Mouse (Mus musculus): Measurements from ENCODE around the gene Adamts17. TPM values are rescaled to one million over a fixed set of nuclear protein-coding genes. Genes with fewer than 3 reads are reported as not detected.

The Adamts17 gene
- total and polyA plus RNA-seq, 2 experiments from 2014 or later, result 2.9 to 9.0 TPM

DNA sequence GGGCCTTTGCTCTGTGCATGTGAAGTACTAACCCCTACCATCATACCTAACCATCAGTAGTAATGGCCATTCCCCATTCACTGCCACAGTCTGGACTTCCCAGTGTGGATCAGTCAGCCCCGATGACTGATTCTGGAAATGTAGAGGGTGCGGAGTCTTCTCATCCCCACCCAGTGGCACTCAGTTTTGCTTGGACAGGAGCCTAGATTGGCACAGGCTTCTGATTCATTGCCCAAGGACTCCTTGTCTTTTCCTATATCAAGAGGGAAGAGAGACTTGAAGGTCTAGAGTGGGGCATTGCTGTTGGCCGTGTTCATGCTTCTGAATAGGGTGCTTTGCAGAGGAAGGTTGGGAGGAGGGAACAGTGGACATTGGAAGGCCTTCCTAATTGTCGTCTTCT lies 148.1 kb downstream of the Adamts17 start:
- Histone ChIP-seq H3K9ac (replicated peaks; ENCODE audit: low read depth, low read length) (no peak overlapping the region), H3K4me3 (ENCODE audit: low read depth, low read length) (no peak overlapping the region), H3K27ac (ENCODE audit: low read depth) (no peak overlapping the region), H3K4me2 (ENCODE audit: low read depth, low read length) (no peak overlapping the region), H3K36me3 (replicated peaks; ENCODE audit: control insufficient read depth, insufficient read depth, low read length) (no peaks in the 10 kb centered on the region), H3K9me3 (replicated peaks; ENCODE audit: control insufficient read depth, low read length) (no peaks in the 10 kb centered on the region), H3K4me1 (ENCODE audit: control insufficient read depth, insufficient read depth) (0 out of 2 replicates have a peak, but pooled peaks cover 8% of the 10 kb centered on the region), H3K27me3 (ENCODE audit: control insufficient read depth, insufficient read depth, low read length) (no peaks in the 10 kb centered on the region)
- 88% methylated on average over 4 of the region's 4 CpGs for WGBS
- DNase-seq (ENCODE audit: low spot score) (no peak), ATAC-seq (ENCODE audit: insufficient read depth, low read depth) (no peak)
- TF ChIP-seq EP300 (IDR thresholded peaks at IDR 0.05; ENCODE audit: low read depth) (no peak), CTCF (IDR thresholded peaks at IDR 0.05; ENCODE audit: low read depth) (no peak)

DNA sequence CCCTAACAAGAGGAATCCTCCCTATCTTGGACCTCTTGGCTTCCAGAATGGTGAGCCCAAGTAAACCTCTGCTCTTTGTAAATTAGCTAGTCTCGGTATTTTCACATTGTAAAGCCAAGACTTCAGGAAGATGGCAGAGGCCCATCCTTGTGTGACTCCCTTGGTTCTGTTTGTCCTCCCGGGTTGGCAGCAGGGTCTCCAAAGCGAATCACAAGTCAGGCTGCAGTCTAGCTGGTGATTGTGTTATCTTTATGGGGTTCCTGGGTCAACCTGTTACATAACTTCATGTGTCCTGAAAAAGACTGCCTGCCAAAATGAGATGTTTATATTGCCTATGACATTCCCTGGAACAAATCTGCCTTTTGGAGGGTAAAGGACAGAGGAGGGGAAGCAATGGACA lies 148.9 kb downstream of the Adamts17 start:
- H3K27me3 ChIP-seq (ENCODE audit: control insufficient read depth, insufficient read depth, low read length), result no peaks in the 10 kb centered on the region
- TF ChIP-seq CTCF (IDR thresholded peaks at IDR 0.05; ENCODE audit: low read depth), result no peak
- TF ChIP-seq EP300 (IDR thresholded peaks at IDR 0.05; ENCODE audit: low read depth), result no peak
- DNase-seq (ENCODE audit: low spot score) (no peak), ATAC-seq (ENCODE audit: insufficient read depth, low read depth) (no peak)
- no peaks in the 10 kb centered on the region for H3K9me3 ChIP-seq (replicated peaks; ENCODE audit: control insufficient read depth, low read length)
- H3K4me3 ChIP-seq (ENCODE audit: low read depth, low read length), result no peak overlapping the region
- no peak overlapping the region for H3K27ac ChIP-seq (ENCODE audit: low read depth)
- 72% methylated on average over 3 of the region's 3 CpGs for WGBS
- no peak overlapping the region for H3K9ac ChIP-seq (replicated peaks; ENCODE audit: low read depth, low read length)
- no peaks in the 10 kb centered on the region for H3K36me3 ChIP-seq (replicated peaks; ENCODE audit: control insufficient read depth, insufficient read depth, low read length)
- H3K4me1 ChIP-seq (ENCODE audit: control insufficient read depth, insufficient read depth), result 0 out of 2 replicates have a peak, but pooled peaks cover 8% of the 10 kb centered on the region
- no peak overlapping the region for H3K4me2 ChIP-seq (ENCODE audit: low read depth, low read length)

DNA sequence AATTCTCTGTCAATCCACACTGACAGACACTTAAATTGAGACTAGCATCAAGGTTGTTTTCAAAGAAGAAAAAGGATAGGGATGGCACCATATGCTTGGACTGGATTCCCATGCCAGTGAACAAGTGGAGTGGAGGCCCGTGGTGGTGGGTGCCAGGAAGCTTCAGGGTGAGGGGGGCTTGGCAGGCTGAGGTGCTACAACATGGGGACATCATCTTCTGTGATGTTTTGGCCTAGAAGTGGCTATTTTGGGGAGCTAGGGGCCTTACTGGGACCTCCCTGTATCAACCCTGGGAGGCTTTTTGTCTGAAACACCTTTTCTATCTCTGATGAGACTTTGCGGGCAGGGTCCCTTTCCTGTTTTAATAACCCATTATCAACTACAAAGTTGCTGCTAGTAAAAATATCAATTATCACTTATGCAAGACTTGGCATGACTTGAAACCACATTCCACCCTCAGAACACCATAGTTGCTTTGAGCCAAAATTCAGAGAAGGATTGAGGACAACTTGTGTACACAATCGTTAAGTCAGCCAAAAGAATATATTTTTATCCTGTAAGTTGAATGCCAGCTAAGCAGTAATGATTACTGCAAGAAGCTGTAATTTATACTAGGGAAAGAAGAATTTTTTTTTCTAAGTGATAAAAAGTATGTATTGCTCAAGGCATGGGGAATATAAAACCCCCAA lies 150.0 kb downstream of the Adamts17 start:
- Histone ChIP-seq H3K36me3 (replicated peaks; ENCODE audit: control insufficient read depth, insufficient read depth, low read length) (no peaks in the 10 kb centered on the region), H3K4me2 (ENCODE audit: low read depth, low read length) (no peak overlapping the region), H3K4me1 (ENCODE audit: control insufficient read depth, insufficient read depth) (0 out of 2 replicates have a peak, but pooled peaks cover 8% of the 10 kb centered on the region), H3K27ac (ENCODE audit: low read depth) (no peak overlapping the region), H3K4me3 (ENCODE audit: low read depth, low read length) (no peak overlapping the region), H3K27me3 (ENCODE audit: control insufficient read depth, insufficient read depth, low read length) (no peaks in the 10 kb centered on the region), H3K9me3 (replicated peaks; ENCODE audit: control insufficient read depth, low read length) (no peaks in the 10 kb centered on the region), H3K9ac (replicated peaks; ENCODE audit: low read depth, low read length) (no peak overlapping the region)
- 45% methylated on average over 3 of the region's 3 CpGs for WGBS
- DNase-seq (ENCODE audit: low spot score) (no peak), ATAC-seq (ENCODE audit: insufficient read depth, low read depth) (no peak)
- TF ChIP-seq CTCF (IDR thresholded peaks at IDR 0.05; ENCODE audit: low read depth), result no peak
- no peak for TF ChIP-seq EP300 (IDR thresholded peaks at IDR 0.05; ENCODE audit: low read depth)

DNA sequence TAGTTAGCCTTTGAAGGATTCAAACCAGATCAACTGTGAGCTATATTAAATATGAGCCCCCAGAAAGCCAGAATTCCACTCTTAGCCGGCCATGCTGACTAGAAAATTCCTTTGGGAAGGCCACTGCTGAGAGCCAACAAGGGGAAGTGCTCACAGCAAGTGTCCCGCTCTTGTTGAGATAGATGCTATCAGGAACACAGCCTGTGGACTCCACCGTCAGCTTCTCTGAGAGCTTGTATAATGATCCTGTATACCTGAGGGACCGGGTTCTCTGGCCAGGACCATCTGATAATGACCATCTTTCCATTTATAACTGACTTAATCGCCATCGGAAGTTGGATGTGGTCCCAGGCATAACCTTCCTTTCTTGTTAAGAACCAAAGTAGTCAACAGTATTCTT lies 159.3 kb downstream of the Adamts17 start:
- Histone ChIP-seq H3K36me3 (replicated peaks; ENCODE audit: control insufficient read depth, insufficient read depth, low read length) (no peaks in the 10 kb centered on the region), H3K9me3 (replicated peaks; ENCODE audit: control insufficient read depth, low read length) (no peaks in the 10 kb centered on the region), H3K9ac (replicated peaks; ENCODE audit: low read depth, low read length) (no peak overlapping the region), H3K4me1 (ENCODE audit: control insufficient read depth, insufficient read depth) (0 out of 2 replicates have a peak, but pooled peaks cover 3% of the 10 kb centered on the region), H3K4me3 (ENCODE audit: low read depth, low read length) (no peak overlapping the region), H3K27ac (ENCODE audit: low read depth) (no peak overlapping the region), H3K27me3 (ENCODE audit: control insufficient read depth, insufficient read depth, low read length) (no peaks in the 10 kb centered on the region), H3K4me2 (ENCODE audit: low read depth, low read length) (no peak overlapping the region)
- no peak for ATAC-seq (ENCODE audit: insufficient read depth, low read depth)
- TF ChIP-seq EP300 (IDR thresholded peaks at IDR 0.05; ENCODE audit: low read depth), result no peak
- TF ChIP-seq CTCF (IDR thresholded peaks at IDR 0.05; ENCODE audit: low read depth), result no peak
- DNase-seq (ENCODE audit: low spot score), result no peak
- 43% methylated on average over 6 of the region's 6 CpGs for WGBS

DNA sequence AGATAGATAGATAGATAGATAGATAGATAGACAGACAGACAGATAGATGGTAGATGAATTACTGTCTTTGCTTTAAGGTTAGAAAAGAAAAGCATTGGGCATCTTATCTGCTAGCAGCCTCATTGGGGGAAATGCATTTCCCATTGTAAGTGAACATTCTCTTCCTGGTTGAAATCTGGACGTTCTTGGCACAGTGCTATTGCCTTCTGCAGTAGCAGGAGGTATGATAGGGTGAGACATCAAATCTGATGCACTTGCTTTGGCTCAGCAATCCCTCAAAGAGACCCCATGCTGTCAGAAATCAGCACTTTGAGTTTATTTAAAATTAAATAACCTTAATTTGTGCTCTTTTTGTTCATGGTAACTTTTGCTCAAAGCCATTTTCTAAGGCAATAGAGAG lies 164.1 kb downstream of the Adamts17 start:
- 0 out of 2 replicates have a peak, but pooled peaks cover 3% of the 10 kb centered on the region for H3K4me1 ChIP-seq (ENCODE audit: control insufficient read depth, insufficient read depth)
- TF ChIP-seq EP300 (IDR thresholded peaks at IDR 0.05; ENCODE audit: low read depth) (no peak), CTCF (IDR thresholded peaks at IDR 0.05; ENCODE audit: low read depth) (no peak)
- DNase-seq (ENCODE audit: low spot score) (no peak), ATAC-seq (ENCODE audit: insufficient read depth, low read depth) (no peak)
- no peaks in the 10 kb centered on the region for H3K27me3 ChIP-seq (ENCODE audit: control insufficient read depth, insufficient read depth, low read length)
- H3K36me3 ChIP-seq (replicated peaks; ENCODE audit: control insufficient read depth, insufficient read depth, low read length), result no peaks in the 10 kb centered on the region
- peaks cover 6% of the 10 kb centered on the region for H3K9me3 ChIP-seq (replicated peaks; ENCODE audit: control insufficient read depth, low read length)
- WGBS, result 56% methylated on average over 1 of the region's 1 CpGs
- H3K9ac ChIP-seq (replicated peaks; ENCODE audit: low read depth, low read length), result no peak overlapping the region
- H3K27ac ChIP-seq (ENCODE audit: low read depth), result no peak overlapping the region
- H3K4me3 ChIP-seq (ENCODE audit: low read depth, low read length), result no peak overlapping the region
- H3K4me2 ChIP-seq (ENCODE audit: low read depth, low read length), result no peak overlapping the region

DNA sequence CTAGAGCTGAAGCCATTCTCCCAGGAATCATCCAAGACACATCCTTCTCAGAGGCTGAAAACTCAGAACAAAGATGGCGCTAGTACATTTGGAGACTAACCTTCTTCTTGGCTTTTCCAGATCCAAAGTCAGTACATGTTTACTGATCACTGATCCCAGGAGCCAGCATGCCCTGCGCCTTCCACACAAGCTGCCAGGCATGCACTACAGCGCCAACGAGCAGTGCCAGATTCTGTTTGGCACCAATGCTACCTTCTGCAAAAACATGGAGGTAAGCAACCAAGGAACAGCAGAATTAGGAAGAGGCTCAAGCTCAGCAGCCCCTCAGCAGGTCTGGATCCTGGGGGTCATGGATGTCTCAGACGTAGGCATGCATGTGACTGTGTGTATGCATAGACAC lies 164.7 kb downstream of the Adamts17 start:
- no peak overlapping the region for H3K9ac ChIP-seq (replicated peaks; ENCODE audit: low read depth, low read length)
- H3K36me3 ChIP-seq (replicated peaks; ENCODE audit: control insufficient read depth, insufficient read depth, low read length), result no peaks in the 10 kb centered on the region
- TF ChIP-seq EP300 (IDR thresholded peaks at IDR 0.05; ENCODE audit: low read depth), result no peak
- TF ChIP-seq CTCF (IDR thresholded peaks at IDR 0.05; ENCODE audit: low read depth), result no peak
- peaks cover 9% of the 10 kb centered on the region for H3K9me3 ChIP-seq (replicated peaks; ENCODE audit: control insufficient read depth, low read length)
- no peak overlapping the region for H3K4me2 ChIP-seq (ENCODE audit: low read depth, low read length)
- no peak for DNase-seq (ENCODE audit: low spot score)
- WGBS, result 96% methylated on average over 5 of the region's 5 CpGs
- H3K27ac ChIP-seq (ENCODE audit: low read depth), result no peak overlapping the region
- no peaks in the 10 kb centered on the region for H3K27me3 ChIP-seq (ENCODE audit: control insufficient read depth, insufficient read depth, low read length)
- H3K4me3 ChIP-seq (ENCODE audit: low read depth, low read length), result no peak overlapping the region
- ATAC-seq (ENCODE audit: insufficient read depth, low read depth), result no peak
- H3K4me1 ChIP-seq (ENCODE audit: control insufficient read depth, insufficient read depth), result no peaks in the 10 kb centered on the region
